Mouse (Mus musculus) heart, embryonic 15.5 days (tissue): ENCODE data around the gene Tln1. TPM values are rescaled to one million over a fixed set of nuclear protein-coding genes. Genes with fewer than 3 reads are reported as not detected.
A peak's percentile ranks its signal among the peaks of the same experiment; 100 is the strongest.

Experiments used
- ATAC-seq: fragments of 200-750 bp; cut with Nextera tagmentation; replicated peaks from 2 replicates; pipeline ENCODE4 v1.8.0; 2017; ENCODE audit warnings: low read depth, moderate TSS enrichment; ENCODE audit not compliant: insufficient number of reproducible peaks, insufficient read depth, low FRiP score
- H3K27ac ChIP-seq: fragments of 300-500 bp; sonication (generic); 2 replicates; pipeline ENCODE4 v1.5.1; 2015; ENCODE audit warnings: mild to moderate bottlenecking, inconsistent platforms
- H3K27me3 ChIP-seq: fragments of 300-500 bp; sonication (generic); 2 replicates; pipeline ENCODE4 v1.6.1; 2015; ENCODE audit warnings: inconsistent platforms
- H3K36me3 ChIP-seq: fragments of 300-500 bp; sonication (generic); 2 replicates; pipeline ENCODE4 v1.6.1; 2015; ENCODE audit warnings: mild to moderate bottlenecking, inconsistent platforms
- H3K4me1 ChIP-seq: fragments of 300-500 bp; sonication (generic); replicated peaks from 2 replicates; pipeline ENCODE4 v1.6.1; 2015; ENCODE audit warnings: inconsistent platforms
- H3K4me2 ChIP-seq: fragments of 300-500 bp; sonication (generic); 2 replicates; pipeline ENCODE4 v1.6.1; 2015; ENCODE audit warnings: inconsistent platforms, mild to moderate bottlenecking, moderate library complexity
- H3K4me3 ChIP-seq: fragments of 300-500 bp; sonication (generic); 2 replicates; pipeline ENCODE4 v1.5.1; 2015; ENCODE audit warnings: mild to moderate bottlenecking, inconsistent platforms
- H3K9ac ChIP-seq: fragments of 300-500 bp; sonication (generic); 2 replicates; pipeline ENCODE4 v1.6.1; 2015; ENCODE audit warnings: mild to moderate bottlenecking, inconsistent platforms
- H3K9me3 ChIP-seq: fragments of 300-500 bp; sonication (generic); replicated peaks from 2 replicates; pipeline ENCODE4 v1.6.1; 2016; ENCODE audit warnings: inconsistent platforms
- WGBS: fragments of 180-500 bp; shearing (Covaris S2); methylation state at CpG from one replicate; pipeline ENCODE4 v1.1.7; 2015; ENCODE audit warnings: mixed read lengths; 5-methylcytosine and 5-hydroxymethylcytosine counted together
- polyA plus RNA-seq: library from polyadenylated mRNA; unstranded; fragments of >200 nt; fragmentation: Nextera tagmentation; extraction: Ambion mirVana; gene quantifications from 2 replicates; pipeline ENCODE4 v1.2.1, GENCODE M21; 2015

The Tln1 gene
- polyA plus RNA-seq, 1 experiment from 2014 or later = 77.6 TPM

DNA sequence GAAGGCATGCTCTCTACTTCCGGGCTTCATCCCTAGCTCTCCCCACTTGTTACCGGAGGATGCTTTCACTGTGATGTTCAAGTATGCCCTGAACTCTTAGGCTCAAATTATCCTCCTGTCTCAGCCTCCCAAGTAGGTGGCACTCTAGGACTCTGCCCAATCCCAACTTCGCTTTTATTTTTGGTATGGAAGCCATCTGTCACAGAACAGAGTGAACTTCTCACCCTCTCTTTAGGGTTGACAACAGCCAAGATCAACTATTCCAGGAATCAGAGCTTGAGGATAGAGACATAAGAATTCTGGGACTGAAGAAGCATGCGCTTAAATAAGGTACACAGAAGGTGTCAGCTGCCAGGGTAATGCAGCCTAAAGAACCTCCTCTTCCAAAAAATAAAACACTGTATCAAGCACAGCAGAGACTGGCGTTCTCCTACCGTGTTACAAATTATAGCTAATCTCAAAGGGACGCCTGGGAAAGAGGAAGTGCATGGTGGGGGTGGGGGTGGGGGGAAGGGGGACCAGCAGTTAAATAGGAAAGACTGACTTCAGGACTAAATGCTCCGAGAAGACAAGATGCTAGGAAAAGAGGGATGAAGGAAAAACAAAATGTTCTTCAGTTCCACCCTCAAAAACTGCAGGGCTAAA, 14.9 kb upstream of the Tln1 start:
- 0 out of 2 replicates have a peak overlapping the region, but pooled peaks have one; percentile 92 for H3K27ac ChIP-seq
- peaks cover 30% of the 10 kb centered on the region for H3K36me3 ChIP-seq
- no peaks in the 10 kb centered on the region for H3K9me3 ChIP-seq
- 30% methylated on average over 8 of the region's 8 CpGs for WGBS
- ATAC-seq = no peak
- peak overlapping the region; percentile 88 for H3K9ac ChIP-seq
- peaks cover 37% of the 10 kb centered on the region for H3K4me1 ChIP-seq
- no peaks in the 10 kb centered on the region for H3K27me3 ChIP-seq
- H3K4me3 ChIP-seq = peak overlapping the region; percentile 80
- H3K4me2 ChIP-seq = peak overlapping the region; percentile 93

DNA sequence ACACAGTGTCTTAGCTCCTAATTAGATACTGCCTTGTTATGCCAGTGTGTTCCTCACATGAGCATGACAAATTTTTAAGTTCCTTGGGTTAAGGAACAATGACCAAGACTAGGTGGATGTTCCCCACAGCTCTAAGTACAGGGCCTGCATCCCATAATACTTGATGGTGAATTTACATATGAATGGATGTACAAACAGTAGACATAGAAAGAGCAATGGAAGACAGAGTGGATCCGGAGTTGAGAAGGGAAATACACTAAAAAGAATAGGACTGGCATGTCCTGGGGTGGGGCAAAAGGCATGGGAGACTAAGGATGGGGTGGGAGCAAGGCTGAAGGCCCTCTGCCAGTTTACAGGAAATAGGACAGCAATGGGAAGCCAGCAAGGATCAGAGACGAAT, 12.9 kb upstream of the Tln1 start:
- Histone ChIP-seq H3K27me3 (no peaks in the 10 kb centered on the region), H3K9ac (no peak overlapping the region), H3K4me3 (no peak overlapping the region), H3K4me1 (peaks cover 37% of the 10 kb centered on the region), H3K9me3 (no peaks in the 10 kb centered on the region), H3K36me3 (peaks cover 29% of the 10 kb centered on the region), H3K27ac (no peak overlapping the region), H3K4me2 (no peak overlapping the region)
- WGBS = 74% methylated on average over 2 of the region's 2 CpGs
- no peak for ATAC-seq

DNA sequence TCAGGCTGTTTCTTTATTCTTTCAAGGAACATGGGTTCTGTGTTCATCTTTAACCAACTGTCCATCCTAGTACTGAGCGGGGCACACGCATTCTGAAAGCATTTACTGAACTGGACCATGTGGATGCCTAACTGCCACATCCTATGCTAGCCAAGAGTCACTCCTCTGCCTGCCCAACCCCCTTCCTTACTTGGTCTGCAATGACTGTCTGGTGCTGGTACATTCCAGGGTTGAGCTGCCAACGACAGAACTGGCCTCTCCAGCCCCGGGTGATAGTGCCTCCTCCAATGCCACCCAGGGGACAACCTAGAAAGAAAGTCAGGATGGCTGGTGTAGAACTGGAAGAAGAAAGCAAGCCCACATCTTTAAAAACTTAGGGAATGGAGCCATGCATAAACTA, 11.1 kb upstream of the Tln1 start:
- no peaks in the 10 kb centered on the region for H3K9me3 ChIP-seq
- no peak overlapping the region for H3K9ac ChIP-seq
- H3K4me3 ChIP-seq = no peak overlapping the region
- no peak overlapping the region for H3K4me2 ChIP-seq
- peaks cover 28% of the 10 kb centered on the region for H3K4me1 ChIP-seq
- peaks cover 47% of the 10 kb centered on the region for H3K36me3 ChIP-seq
- H3K27me3 ChIP-seq = no peaks in the 10 kb centered on the region
- WGBS = 81% methylated on average over 4 of the region's 4 CpGs
- ATAC-seq = no peak
- H3K27ac ChIP-seq = no peak overlapping the region

DNA sequence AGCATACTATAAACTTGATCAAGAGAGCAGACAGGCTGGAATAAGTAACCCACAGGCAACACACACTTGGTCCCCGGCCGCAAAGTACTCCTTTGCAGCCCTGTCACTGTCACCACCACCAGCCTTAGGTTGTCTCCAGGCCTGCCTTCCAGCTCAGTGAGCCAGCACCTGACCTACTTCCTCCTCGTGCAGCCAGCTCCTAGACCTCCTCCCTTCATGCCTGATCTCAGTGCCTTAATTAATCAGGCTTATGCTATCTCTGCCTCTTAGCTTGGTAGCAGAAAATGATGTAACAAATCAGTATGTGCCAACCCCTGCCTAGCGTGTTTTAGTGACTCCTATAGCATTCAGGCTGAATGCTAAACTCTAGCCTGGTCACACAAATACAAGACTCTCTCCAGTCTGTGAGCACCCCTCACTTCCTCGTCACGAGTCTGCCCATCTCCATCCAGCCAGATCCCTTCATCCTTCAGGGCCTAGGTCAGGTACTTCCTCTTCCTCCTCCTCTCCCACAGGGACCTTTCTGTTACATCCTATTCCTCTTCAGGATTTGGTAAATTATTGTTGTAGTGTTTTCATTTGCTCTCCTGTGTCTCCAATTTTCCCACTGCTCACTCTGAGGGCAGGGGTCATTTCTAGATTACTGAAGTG, 9.0 kb upstream of the Tln1 start:
- Histone ChIP-seq H3K36me3 (peaks cover 67% of the 10 kb centered on the region), H3K4me3 (no peak overlapping the region), H3K4me2 (no peak overlapping the region), H3K4me1 (peaks cover 11% of the 10 kb centered on the region), H3K27ac (no peak overlapping the region), H3K9ac (no peak overlapping the region), H3K27me3 (no peaks in the 10 kb centered on the region), H3K9me3 (no peaks in the 10 kb centered on the region)
- ATAC-seq = no peak
- WGBS = 81% methylated on average over 6 of the region's 6 CpGs

DNA sequence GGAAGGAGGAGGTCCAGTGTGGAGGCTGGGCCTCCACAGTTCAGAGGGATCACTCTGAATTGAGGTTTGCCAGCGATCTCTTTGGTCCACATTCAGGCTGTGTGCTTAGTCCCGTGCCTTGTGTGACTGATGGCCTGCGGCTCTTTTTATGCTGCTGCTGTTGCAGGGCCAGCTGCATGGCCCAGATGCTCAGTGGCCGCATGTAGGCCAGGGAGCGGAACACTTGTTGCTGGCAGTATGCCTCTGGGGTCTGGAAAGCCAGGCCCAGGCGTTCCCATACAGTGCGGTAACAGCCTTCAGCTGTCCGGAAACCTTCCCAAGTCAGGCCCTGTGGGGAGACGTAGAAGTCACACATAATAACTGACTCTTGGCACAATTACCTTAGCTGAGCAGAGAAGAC, 4.6 kb upstream of the Tln1 start:
- Histone ChIP-seq H3K4me2 (no peak overlapping the region), H3K9ac (no peak overlapping the region), H3K4me1 (peaks cover 14% of the 10 kb centered on the region), H3K36me3 (peaks cover 73% of the 10 kb centered on the region), H3K9me3 (no peaks in the 10 kb centered on the region), H3K27ac (no peak overlapping the region), H3K4me3 (no peak overlapping the region), H3K27me3 (no peaks in the 10 kb centered on the region)
- ATAC-seq = no peak
- 93% methylated on average over 9 of the region's 9 CpGs for WGBS

DNA sequence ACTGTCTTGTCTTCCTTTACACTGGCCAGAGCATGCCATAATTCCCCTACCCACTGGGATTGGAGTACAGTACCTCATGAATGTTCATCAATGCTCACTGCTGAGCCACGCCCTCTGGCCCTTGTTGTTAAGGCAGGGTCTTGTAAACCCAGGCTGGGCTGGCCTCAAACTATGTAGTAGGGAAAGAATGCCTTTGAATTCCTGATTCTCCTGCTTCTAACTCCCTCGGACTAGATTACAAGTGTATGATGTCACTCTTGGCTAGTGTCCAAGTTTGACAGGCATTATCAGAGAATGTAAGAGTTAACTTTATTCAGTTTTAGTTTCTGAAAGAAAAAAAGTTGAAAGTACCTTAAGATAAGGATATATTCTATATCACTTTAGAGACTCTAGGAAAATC, 1.7 kb upstream of the Tln1 start:
- H3K27ac ChIP-seq = peak overlapping the region; percentile 8; the same call in 1 of the 2 replicates
- 33% methylated on average over 2 of the region's 2 CpGs for WGBS
- peaks cover 47% of the 10 kb centered on the region for H3K36me3 ChIP-seq
- H3K4me3 ChIP-seq = no peak overlapping the region
- H3K27me3 ChIP-seq = no peaks in the 10 kb centered on the region
- ATAC-seq = no peak
- H3K9me3 ChIP-seq = no peaks in the 10 kb centered on the region
- H3K4me1 ChIP-seq = peaks cover 33% of the 10 kb centered on the region
- H3K9ac ChIP-seq = no peak overlapping the region
- H3K4me2 ChIP-seq = 0 out of 2 replicates have a peak overlapping the region, but pooled peaks have one; percentile 78

DNA sequence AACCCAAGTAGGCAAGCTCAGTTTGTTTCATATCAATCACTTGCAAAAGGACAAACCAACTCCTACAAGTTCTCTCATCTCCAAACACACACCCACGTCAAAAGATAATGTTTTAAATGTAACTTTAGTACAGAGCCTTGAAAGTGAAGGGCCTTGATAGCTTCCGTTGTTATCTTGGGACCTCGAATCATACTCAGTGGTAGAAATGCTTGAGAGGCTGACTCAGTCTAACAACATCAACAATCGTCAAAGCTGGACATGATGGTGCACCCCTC, 1.0 kb upstream of the Tln1 start:
- Histone ChIP-seq H3K36me3 (peaks cover 40% of the 10 kb centered on the region), H3K9me3 (no peaks in the 10 kb centered on the region), H3K9ac (peak overlapping the region; percentile 94; the same call in 1 of the 2 replicates), H3K27me3 (no peaks in the 10 kb centered on the region), H3K4me3 (peak overlapping the region; percentile 73), H3K27ac (peak overlapping the region; percentile 99), H3K4me2 (peak overlapping the region; percentile 78), H3K4me1 (peaks cover 39% of the 10 kb centered on the region)
- 51% methylated on average over 4 of the region's 4 CpGs for WGBS
- ATAC-seq = no peak

DNA sequence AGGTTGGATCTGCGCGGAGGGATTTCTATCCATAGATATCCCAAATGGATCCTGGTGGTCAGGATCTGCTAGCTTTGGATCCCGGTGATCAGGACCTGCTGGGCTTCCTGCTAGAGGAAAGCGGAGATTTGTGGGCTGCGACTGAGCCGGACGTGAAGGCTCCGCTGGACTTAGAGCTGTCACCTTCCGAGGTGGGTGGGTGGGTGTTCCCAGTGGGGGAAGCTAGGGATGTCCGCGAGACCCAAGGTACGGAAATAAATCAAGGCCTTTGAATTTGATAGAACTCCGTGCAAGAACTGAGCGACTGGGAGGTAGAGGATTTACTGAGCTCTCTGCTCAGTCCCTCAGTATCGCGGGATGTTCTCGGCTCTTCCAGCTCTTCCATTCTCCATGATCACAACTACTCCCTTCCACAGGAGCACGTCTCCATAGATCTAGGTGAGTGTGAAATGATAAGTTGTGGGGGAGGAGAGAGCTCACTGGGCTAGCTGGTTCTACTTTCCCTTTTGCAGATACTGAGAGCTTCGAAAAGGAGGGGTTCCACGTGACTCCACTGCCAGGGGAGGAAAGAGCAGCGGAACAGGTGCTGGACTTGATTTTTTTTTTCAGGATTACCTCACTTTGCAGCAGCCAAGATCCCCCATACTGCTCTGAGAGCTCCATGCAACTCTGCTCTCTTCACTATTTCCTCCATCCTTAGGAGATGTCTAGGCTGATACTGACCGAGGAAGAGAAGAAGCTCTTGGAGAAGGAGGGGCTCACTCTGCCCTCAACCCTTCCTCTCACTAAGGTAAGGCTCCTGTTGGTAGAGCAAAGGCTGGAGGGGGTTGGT, 494 bp upstream of the Tln1 start:
- 3% methylated on average over 22 of the region's 22 CpGs for WGBS
- Histone ChIP-seq H3K4me2 (peak overlapping the region; percentile 78), H3K9ac (peak overlapping the region; percentile 94), H3K4me1 (peaks cover 45% of the 10 kb centered on the region), H3K4me3 (peak overlapping the region; percentile 73), H3K9me3 (no peaks in the 10 kb centered on the region), H3K27me3 (no peaks in the 10 kb centered on the region), H3K36me3 (peaks cover 35% of the 10 kb centered on the region), H3K27ac (peak overlapping the region; percentile 99)
- ATAC-seq = no peak

DNA sequence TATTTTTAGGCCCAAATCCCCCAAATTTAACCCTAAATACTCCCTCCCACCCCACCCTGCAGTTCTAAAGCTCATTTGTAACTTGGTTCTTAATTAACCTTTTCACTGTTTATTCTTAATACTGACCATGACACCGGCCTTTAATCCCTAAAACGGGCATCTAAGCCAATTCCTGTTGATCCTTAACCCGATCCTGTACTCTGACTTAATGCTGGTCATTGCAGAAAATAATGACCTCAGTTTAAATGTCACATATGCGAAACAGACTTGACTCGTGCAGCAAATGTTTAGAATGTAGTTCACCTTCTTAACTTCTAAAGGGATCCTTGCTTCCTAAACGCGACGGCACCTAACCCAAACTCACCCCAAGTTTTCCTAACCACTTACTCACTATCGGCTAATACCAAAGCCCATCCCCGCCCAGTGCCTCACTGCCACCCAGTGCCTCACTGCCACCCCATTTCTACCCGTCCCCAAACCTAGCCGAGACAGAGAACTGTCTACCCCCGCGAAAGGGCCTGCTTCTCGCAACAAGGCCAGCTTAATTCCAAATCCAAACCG, 975 bp downstream of the Tln1 start:
- no peaks in the 10 kb centered on the region for H3K27me3 ChIP-seq
- H3K36me3 ChIP-seq = peaks cover 23% of the 10 kb centered on the region
- peak overlapping the region; percentile 78 for H3K4me2 ChIP-seq
- H3K4me1 ChIP-seq = peaks cover 57% of the 10 kb centered on the region
- 2% methylated on average over 16 of the region's 16 CpGs for WGBS
- no peak for ATAC-seq
- H3K9ac ChIP-seq = peak overlapping the region; percentile 94
- no peaks in the 10 kb centered on the region for H3K9me3 ChIP-seq
- H3K4me3 ChIP-seq = peak overlapping the region; percentile 73
- H3K27ac ChIP-seq = peak overlapping the region; percentile 99

DNA sequence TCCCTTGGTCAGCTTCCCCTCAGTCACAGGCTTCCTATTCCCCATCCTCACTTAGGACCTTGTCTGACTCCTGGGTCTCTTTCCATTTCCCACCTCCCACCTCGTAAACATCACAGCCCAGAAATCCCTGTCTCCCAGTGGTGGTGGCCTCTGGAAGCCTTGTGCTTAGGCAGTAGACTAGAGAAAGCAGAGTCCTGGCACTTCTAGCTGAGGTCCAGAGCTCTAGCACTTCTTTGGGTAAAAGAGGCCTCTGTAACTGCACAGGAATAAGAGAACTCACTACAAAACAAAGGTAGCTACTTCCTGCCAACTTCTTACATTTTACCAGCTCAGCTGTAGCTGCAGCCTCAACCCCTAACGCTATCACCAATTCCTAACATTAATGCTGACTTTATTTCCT, 1.5 kb downstream of the Tln1 start:
- Histone ChIP-seq H3K27me3 (no peaks in the 10 kb centered on the region), H3K4me3 (peak overlapping the region; percentile 73), H3K4me2 (peak overlapping the region; percentile 78), H3K4me1 (peaks cover 57% of the 10 kb centered on the region), H3K9me3 (no peaks in the 10 kb centered on the region), H3K36me3 (peaks cover 23% of the 10 kb centered on the region), H3K27ac (peak overlapping the region; percentile 99), H3K9ac (peak overlapping the region; percentile 94)
- ATAC-seq = no peak
- 9% methylated on average over 2 of the region's 2 CpGs for WGBS

DNA sequence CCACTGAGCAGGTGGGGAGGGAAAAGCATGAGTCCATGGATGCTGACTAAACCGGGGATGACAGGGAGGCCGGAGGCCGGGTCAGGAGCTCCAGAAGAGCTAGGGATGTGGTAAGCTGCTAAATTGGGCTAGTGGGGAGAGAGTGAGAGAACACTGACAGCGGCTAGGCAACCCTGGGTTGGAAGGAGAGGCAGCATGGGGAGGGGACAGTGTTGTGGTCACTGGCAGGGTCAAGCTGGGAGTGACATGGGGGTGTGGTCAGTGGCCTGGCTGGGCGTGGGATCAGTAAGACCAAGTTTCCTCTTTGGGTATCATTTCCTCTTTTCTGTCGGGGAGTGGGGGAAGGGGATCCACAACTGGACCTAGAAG, 2.3 kb downstream of the Tln1 start:
- Histone ChIP-seq H3K27ac (peak overlapping the region; percentile 99), H3K36me3 (peaks cover 23% of the 10 kb centered on the region), H3K4me2 (peak overlapping the region; percentile 78), H3K9me3 (no peaks in the 10 kb centered on the region), H3K9ac (peak overlapping the region; percentile 94), H3K27me3 (no peaks in the 10 kb centered on the region), H3K4me1 (peaks cover 57% of the 10 kb centered on the region), H3K4me3 (peak overlapping the region; percentile 73)
- ATAC-seq = no peak
- 7% methylated on average over 6 of the region's 6 CpGs for WGBS
